Mouse (Mus musculus): Measurements from ENCODE around the gene Chchd6.

DNA sequence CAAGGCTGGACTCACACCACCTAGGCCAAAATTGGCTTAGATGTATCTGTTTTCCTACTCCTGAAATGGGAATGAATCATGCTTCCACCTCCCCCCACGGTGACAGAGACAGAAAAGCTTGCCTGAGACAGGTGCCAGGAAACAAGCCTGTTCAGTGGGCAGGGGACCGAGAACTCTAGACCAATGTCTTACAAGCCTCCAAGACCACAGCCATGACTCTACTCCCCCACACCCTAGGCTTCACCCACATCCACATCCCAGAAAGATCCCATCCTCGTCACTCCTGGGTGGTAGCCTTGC, 250.0 kb downstream of the Chchd6 start:
- TF ChIP-seq CTCF (IDR thresholded peaks at IDR 0.05; ENCODE audit: extremely low read depth, insufficient read depth, insufficient read length, insufficient replicate concordance) (no peak), POLR2A (IDR thresholded peaks at IDR 0.05; ENCODE audit: low read depth, low read length) (no peak)
